Mouse (Mus musculus) layer of hippocampus, postnatal 25 days (tissue): ENCODE data around the gene Scaf1. TPM values are rescaled to one million over a fixed set of nuclear protein-coding genes. Genes with fewer than 3 reads are reported as not detected.
"Not testable (repeated sequence)": the region's sequence is repeated elsewhere in the genome, so short reads cannot be mapped to it uniquely, and the experiment has no call there.

ENCODE experiments used
- DNase-seq, 2 experiments: peaks; one replicate each; pipeline ENCODE4 v3.0.0; 2022; ENCODE audit warnings: mixed read lengths in 2 of 2, low spot score in 1 of 2; ENCODE audit errors: extremely low spot score in 1 of 2
- total RNA-seq, 2 experiments: library from RNA; stranded (reverse); gene quantifications; 2 replicates each; pipeline ENCODE4 v1.2.3; 2021

Scaf1 gene
- total RNA-seq, 2 experiments from 2014 or later: 151 to 156 TPM

DNA sequence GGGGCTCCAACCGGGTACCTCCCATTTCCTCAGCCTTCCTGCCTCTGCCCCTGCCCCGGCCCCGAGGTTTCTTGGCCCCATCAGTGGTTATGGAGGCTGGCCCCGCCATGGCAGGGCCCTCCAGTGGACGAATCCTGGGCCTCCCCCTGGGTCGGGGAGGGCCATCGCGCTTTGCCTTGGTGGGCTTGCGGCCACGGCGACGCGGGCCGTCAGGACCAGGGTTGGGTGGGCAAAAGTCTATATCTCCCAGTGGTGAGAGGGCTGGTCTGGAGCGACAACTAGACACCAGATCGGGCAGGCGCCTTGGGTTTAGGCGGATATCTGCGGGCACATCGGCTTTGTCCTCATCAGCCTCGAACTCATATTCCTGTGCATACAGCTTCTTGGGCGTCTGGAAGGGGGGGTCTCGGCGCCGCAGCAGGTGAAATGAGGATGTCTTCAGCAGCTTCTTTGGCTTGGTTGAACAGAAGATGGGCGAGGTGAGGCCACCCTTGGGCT, 30.7 kb upstream of the Scaf1 start:
- no peak for DNase-seq

DNA sequence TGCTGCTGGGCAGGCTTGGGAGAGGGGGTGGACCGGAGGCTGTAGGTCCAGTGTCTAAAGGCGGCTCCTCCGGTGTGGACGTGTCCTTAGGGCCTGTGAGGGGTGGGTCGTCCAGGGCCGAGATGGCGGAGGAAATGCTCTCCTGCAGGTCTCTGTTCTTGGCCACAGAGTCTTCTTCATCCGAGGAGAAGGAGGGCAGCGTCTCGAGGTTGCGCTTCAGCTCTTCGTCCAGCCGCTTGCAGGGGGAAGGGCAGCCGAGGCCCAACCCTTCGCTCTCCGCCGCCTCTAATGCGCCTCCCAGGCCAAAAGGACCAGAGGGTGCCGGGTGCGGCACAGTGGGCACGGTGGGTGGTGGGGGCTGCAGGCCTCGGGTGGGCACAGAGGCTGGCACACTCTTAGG, 29.6 kb upstream of the Scaf1 start:
- no peak for DNase-seq

DNA sequence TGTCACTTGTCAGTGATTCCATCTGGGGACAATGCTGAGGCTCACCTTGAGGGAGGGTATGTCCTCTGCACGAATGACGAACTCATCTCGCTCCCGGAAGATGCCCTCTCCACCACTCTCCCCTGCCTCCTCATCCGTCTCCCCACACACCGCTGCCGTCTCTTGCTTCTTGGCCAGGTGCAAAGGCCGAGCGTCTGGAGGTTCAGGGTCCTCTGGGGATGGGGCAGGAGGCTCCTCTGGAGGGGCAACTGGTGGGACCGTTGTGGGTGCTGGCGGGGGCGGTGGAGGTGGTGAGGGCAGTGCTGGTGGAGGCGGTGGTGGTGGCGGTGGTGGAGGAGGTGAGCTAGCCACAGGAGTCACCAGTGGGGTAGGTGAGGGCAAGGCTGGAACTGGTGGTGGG, 27.1 kb upstream of the Scaf1 start:
- no peak for DNase-seq

DNA sequence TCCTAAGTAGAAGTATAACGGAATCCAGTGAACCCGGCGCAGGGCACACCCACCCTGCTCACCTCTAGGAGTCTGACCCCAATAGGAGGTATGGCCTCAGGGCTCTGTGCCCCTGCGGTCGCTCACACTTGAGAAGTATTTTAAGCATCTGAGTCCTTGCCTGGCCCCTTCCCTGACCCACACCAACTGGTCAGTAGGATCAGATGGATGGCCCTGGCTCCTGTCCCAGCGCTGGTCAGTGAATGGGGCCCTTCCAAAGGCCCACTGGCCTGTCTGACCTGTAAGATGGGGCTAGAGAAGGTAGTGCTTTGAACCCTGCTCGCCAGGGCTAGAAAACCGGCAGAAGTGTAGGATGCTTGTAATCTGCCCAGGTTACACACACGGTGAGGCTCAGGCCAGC, 24.7 kb upstream of the Scaf1 start:
- no peak for DNase-seq

- DNase-seq: no peak
Measured at GRCm38 (mm10) chr7:45038411-45038810, 22.2 kb upstream of the Scaf1 start.

DNA sequence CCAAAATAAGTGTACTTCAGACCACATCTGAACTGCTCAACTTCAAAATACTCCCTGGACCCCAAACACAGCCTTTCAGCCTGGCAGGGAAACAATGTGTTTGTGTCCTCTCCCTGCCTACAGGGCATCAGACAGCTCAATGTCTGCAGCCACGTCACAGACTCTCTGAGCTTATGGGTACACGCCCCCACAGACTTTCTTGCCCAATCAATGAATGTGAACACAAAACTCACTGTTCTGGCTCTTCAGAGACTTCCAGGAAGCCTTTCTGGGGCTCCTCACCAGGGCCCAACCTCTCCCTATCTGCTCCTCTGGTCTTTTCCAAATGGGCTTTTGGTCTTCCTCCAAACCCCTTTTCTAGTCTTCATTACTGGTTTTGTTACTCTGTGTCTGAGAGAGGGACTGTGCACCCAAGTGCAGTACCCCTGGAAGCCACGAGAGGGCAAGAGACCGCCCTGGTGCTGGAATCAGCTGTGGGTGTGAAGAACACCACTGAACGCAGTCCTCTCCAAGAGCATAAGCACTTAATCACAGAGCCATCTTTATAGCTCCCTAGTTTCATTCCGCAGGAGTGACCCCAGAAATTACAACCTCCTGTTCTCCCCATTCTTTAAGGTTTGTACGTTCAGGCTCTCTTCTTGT, 21.7 kb upstream of the Scaf1 start:
- DNase-seq: peak in 1 of 2 experiments; percentile 59

- DNase-seq: no peak
Measured at GRCm38 (mm10) chr7:45036702-45037101, 20.5 kb upstream of the Scaf1 start.

- no peak for DNase-seq
Measured at GRCm38 (mm10) chr7:45035631-45036030, 19.5 kb upstream of the Scaf1 start.

GRCm38 (mm10) chr7:45033722-45034359, 17.7 kb upstream of the Scaf1 start:
- no peak for DNase-seq

- DNase-seq: no peak
Measured at GRCm38 (mm10) chr7:45030857-45031256, 14.7 kb upstream of the Scaf1 start.

- no peak for DNase-seq
Measured at GRCm38 (mm10) chr7:45029995-45030394, 13.8 kb upstream of the Scaf1 start.

GRCm38 (mm10) chr7:45028351-45028750, 12.2 kb upstream of the Scaf1 start:
- no peak for DNase-seq

- DNase-seq: no peak
Measured at GRCm38 (mm10) chr7:45027761-45028160, 11.6 kb upstream of the Scaf1 start.

GRCm38 (mm10) chr7:45026256-45026655, 10.1 kb upstream of the Scaf1 start:
- no peak for DNase-seq

DNA sequence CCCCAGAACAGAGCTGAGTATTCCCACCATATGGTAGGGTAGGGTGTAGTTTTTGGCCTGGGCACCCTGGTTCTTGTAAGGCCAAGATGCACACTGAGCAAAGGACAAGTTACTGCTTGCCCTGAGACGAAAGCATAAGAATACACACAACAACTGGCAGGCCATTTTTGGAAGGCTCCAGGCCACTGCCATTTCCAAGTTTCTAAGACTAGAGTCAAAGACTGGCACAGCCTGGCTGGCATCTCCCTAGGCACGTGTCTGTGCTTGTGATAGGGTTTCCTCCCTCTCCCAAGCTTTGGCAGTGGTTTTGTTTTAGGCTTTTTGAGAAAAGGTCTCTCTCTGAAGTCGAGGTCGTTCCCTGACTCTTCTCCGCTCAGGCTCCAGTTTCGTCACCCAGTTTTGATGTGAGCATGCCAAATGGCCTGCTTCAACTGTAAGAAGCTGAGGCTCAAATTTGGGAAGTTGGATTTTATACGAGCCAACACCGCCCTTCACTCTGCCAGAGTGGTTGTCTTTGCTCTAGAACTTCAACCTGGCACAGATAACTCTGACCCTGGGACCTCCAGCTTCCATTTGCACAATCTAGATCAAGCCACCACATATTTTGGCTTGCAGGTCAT, 9.5 kb upstream of the Scaf1 start:
- DNase-seq: no peak

GRCm38 (mm10) chr7:45024281-45025248, 8.4 kb upstream of the Scaf1 start:
- no peak for DNase-seq

DNA sequence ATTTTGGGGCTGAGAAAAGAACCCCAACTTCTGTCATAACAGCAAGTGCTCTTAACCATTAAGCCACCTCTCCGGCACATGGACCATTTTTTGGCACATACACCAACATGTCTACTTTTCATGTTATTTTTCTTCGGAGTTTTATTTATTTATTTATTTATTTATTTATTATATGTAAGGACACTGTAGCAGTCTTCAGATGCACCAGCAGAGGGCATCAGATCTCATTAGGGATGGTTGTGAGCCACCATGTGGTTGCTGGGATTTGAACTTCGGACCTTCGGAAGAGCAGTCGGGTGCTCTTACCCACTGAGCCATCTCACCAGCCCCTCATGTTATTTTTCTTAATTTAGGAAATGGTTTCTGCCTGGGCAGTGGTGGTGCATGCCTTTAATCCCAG, 7.5 kb upstream of the Scaf1 start:
- DNase-seq: not testable (repeated sequence)

DNA sequence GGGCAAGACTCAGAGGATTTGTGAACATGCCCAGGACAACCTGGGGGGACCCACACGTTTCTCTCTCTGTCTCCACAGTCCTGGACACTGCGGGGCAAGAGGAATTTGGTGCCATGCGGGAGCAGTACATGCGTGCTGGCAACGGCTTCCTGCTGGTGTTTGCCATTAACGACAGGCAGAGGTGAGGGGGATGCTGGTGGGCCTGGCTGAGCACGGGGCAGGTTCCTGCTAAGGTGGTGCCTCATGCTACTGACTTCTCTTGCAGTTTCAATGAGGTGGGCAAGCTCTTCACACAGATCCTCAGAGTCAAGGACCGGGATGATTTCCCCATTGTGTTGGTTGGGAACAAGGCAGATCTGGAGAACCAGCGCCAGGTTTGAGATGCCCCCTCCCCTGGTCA, 4.1 kb upstream of the Scaf1 start:
- no peak for DNase-seq

GRCm38 (mm10) chr7:45019031-45019571, 2.9 kb upstream of the Scaf1 start:
- no peak for DNase-seq
